Mouse (Mus musculus): ENCODE measurements around the gene Traf4. TPM values are rescaled to one million over a fixed set of nuclear protein-coding genes. Genes with fewer than 3 reads are reported as not detected.

Gene Traf4
- polyA plus RNA-seq (2012; fragmentation: generic; extraction: Trizol), result 99.8 TPM
- long read RNA-seq, experiment 1, transcript Traf4-201 (7 exons, 2,078 nt), result major isoform, 80 of 104 reads
- long read RNA-seq, experiment 1, partial matches to known transcripts, result 3 of 104 reads
- long read RNA-seq, experiment 1, other reads (novel, unspliced or antisense), result 21 of 104 reads
- long read RNA-seq, experiment 2, transcript Traf4-201 (7 exons, 2,078 nt), result major isoform, 431 of 471 reads
- long read RNA-seq, experiment 2, partial matches to known transcripts, result 2 of 471 reads
- long read RNA-seq, experiment 2, other reads (novel, unspliced or antisense), result 38 of 471 reads

DNA sequence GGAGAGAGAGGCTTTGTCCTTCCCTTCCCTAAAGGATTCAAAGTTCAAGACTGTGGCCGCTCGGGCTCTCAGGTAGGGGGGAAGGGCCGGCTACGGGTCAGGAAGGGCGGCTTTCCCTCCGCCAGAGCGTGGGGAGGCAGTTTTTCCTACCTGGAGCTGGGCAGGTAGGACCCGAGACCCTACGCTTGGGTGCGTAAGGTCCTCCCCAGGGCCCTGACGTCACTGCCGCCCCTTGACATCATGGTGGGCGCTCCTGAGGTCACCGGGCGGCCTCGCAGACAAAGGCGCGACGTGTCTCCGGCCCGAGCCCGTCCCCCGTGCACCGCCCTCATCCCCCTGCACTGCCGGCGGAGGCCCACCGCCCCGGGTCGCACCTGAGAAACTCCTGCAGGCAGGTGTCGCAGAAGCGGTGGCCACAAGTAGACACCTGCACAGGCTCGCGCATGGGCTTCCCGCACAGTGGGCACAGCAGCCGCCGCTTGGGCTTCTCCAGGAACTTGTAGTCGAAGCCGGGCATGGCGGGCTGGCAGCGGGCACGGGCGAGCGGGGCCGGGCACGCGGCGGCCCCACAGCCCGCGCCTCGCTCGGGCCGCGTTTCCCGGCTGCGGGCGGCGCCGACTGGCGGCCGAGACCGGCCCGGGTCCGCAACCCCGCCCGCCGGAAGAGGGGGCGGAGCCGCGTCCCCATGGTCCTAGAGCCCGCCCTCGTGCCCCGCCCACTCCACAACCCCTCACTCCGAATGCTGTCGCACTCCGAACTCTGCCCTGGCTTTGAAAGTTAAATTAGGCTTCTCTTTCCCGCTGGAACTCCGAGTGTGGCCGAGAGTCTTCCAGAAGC is at the start of gene Traf4:
Gene Traf4 (minus strand): TSS at position 666 of the 837 bp plus-strand sequence.
- peak within 1 kb of the TSS; percentile 94 for H3ac ChIP-seq (ENCODE audit: control insufficient read depth, insufficient read length, low read depth)
- H3K36me3 ChIP-seq (ENCODE audit: control insufficient read depth, insufficient read depth), result peaks cover 31% of the 10 kb centered on the region

DNA sequence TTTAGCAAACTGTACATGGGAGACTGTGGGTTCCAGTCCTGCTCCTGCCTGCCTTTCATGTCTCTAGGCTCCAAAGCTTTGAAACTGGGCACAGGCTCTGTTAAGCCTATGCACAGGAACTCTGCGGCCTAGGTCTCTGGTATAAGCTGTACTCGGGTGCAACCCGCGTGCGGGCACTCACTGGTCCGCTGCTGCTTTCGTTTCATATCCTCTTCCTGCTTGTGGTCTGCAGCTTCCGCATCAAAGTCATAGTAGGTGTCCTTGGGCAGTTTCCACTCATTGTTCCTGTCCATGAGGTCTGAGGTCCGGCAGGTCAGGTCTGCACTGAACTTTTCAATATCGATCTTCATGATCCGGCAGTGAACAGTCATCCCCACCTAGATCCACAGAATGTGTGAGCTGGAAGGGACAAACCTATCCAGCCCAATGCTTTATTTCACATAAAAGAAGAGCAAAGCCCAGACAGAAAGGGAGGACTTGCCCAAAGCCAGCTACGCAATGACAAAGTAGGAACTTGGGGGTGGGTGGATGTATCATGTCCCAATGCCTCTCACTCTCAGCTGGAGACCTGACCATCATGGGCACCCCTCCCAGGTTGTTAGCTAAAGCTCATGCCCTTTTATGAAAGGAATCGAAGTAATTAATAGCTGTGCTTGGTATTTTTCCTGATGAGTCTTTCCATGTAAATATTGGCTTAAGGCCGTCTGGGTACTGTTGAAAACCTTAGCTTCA is 47.9 kb upstream of the Traf4 start:
- no peak overlapping the region for H3K4me3 ChIP-seq (ENCODE audit: insufficient read depth, poor library complexity, severe bottlenecking)
- H3K36me3 ChIP-seq (ENCODE audit: control insufficient read depth, insufficient read depth), result peaks cover 95% of the 10 kb centered on the region
- no peak for TF ChIP-seq MYOG (IDR thresholded peaks at IDR 0.05; ENCODE audit: control insufficient read depth, extremely low read depth, insufficient read length)
- TF ChIP-seq MYOD1 (IDR thresholded peaks at IDR 0.05; ENCODE audit: control insufficient read depth, insufficient read length, low read depth), result no peak
- TF ChIP-seq CEBPB (IDR thresholded peaks at IDR 0.05; ENCODE audit: low read depth), result no peak
- TF ChIP-seq MAX (IDR thresholded peaks at IDR 0.05), result no peak
- no peak for TF ChIP-seq CTCF (IDR thresholded peaks at IDR 0.05; ENCODE audit: control insufficient read depth, insufficient read depth, insufficient read length)
- TF ChIP-seq USF1 (IDR thresholded peaks at IDR 0.05; ENCODE audit: low read depth), result no peak
- no peak for TF ChIP-seq FOSL1 (IDR thresholded peaks at IDR 0.05; ENCODE audit: insufficient read depth, low read length, poor library complexity, severe bottlenecking)
- H3K79me2 ChIP-seq (ENCODE audit: control insufficient read depth, insufficient read depth), result no peaks in the 10 kb centered on the region
- no peak overlapping the region for H3ac ChIP-seq (ENCODE audit: control insufficient read depth, insufficient read length, low read depth)
- H3K27me3 ChIP-seq (ENCODE audit: control insufficient read depth, insufficient read depth, insufficient read length), result no peaks in the 10 kb centered on the region
- no peaks in the 10 kb centered on the region for H3K79me3 ChIP-seq (ENCODE audit: low read depth)

More for the DNA sequence above, at the start of gene Traf4:
- peaks cover 47% of the 10 kb centered on the region for H3K79me2 ChIP-seq (ENCODE audit: control insufficient read depth, insufficient read depth)
- H3K27me3 ChIP-seq (ENCODE audit: control insufficient read depth, insufficient read depth, insufficient read length), result no peaks in the 10 kb centered on the region
- peak within 1 kb of the TSS; percentile 94 for H3K4me3 ChIP-seq (ENCODE audit: insufficient read depth, poor library complexity, severe bottlenecking)
- peak; percentile 10 for TF ChIP-seq MAX (IDR thresholded peaks at IDR 0.05)
- no peak for TF ChIP-seq MYOD1 (IDR thresholded peaks at IDR 0.05; ENCODE audit: control insufficient read depth, insufficient read length, low read depth)
- TF ChIP-seq FOSL1 (IDR thresholded peaks at IDR 0.05; ENCODE audit: insufficient read depth, low read length, poor library complexity, severe bottlenecking), result no peak
- no peak for TF ChIP-seq MYOG (IDR thresholded peaks at IDR 0.05; ENCODE audit: control insufficient read depth, extremely low read depth, insufficient read length)
- peak; percentile 39 for TF ChIP-seq CTCF (IDR thresholded peaks at IDR 0.05; ENCODE audit: control insufficient read depth, insufficient read depth, insufficient read length)
- peaks cover 38% of the 10 kb centered on the region for H3K79me3 ChIP-seq (ENCODE audit: low read depth)

DNA sequence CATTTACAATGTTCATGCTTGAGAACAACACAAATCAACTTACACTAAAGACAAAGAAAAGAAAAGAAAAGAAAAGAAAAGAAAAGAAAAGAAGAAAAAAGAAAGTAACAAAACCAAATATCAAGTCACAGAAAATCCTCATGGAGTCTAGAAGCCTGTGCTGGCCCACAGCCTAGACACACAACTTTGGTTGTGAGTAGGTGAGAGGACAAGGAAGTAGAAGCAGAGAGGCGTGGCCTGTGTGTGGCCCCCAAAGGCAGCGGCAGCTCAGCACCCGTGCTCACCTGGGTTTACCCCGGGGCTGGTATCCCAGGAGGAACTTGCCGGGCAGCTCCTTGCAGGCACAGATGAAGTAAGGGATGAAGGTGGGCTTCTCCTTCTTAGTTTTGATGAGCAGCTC is 46.1 kb upstream of the Traf4 start:
- H3K27me3 ChIP-seq (ENCODE audit: control insufficient read depth, insufficient read depth, insufficient read length), result no peaks in the 10 kb centered on the region
- no peak for TF ChIP-seq MAX (IDR thresholded peaks at IDR 0.05)
- TF ChIP-seq FOSL1 (IDR thresholded peaks at IDR 0.05; ENCODE audit: insufficient read depth, low read length, poor library complexity, severe bottlenecking), result no peak
- no peak for TF ChIP-seq CTCF (IDR thresholded peaks at IDR 0.05; ENCODE audit: control insufficient read depth, insufficient read depth, insufficient read length)
- no peak for TF ChIP-seq USF1 (IDR thresholded peaks at IDR 0.05; ENCODE audit: low read depth)
- TF ChIP-seq CEBPB (IDR thresholded peaks at IDR 0.05; ENCODE audit: low read depth), result no peak
- TF ChIP-seq MYOD1 (IDR thresholded peaks at IDR 0.05; ENCODE audit: control insufficient read depth, insufficient read length, low read depth), result no peak
- no peak for TF ChIP-seq MYOG (IDR thresholded peaks at IDR 0.05; ENCODE audit: control insufficient read depth, extremely low read depth, insufficient read length)

DNA sequence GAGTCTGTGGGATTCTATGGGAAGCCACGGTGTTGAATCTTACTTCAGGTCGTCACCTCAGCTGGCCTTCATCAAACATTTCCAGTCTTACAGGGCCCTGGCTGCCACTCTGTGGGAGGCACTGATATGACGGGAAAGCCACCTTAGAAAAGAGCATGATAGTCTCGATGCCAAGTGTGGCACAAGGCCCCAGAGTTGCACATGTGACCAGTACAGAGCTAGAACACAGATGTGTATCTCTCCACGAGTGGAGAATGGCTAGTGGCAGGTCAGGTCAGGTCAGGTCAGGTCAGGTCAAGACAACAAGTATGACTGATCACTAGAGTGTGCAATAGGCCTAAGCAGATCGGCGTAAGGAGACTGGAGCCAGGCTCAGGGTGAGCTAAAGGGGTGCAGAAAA is 45.2 kb upstream of the Traf4 start:
- no peak overlapping the region for H3K4me3 ChIP-seq (ENCODE audit: insufficient read depth, poor library complexity, severe bottlenecking)
- H3ac ChIP-seq (ENCODE audit: control insufficient read depth, insufficient read length, low read depth), result no peak overlapping the region
- H3K36me3 ChIP-seq (ENCODE audit: control insufficient read depth, insufficient read depth), result peaks cover 95% of the 10 kb centered on the region
- H3K79me2 ChIP-seq (ENCODE audit: control insufficient read depth, insufficient read depth), result no peaks in the 10 kb centered on the region
- H3K27me3 ChIP-seq (ENCODE audit: control insufficient read depth, insufficient read depth, insufficient read length), result no peaks in the 10 kb centered on the region
- no peaks in the 10 kb centered on the region for H3K79me3 ChIP-seq (ENCODE audit: low read depth)
- TF ChIP-seq MYOD1 (IDR thresholded peaks at IDR 0.05; ENCODE audit: control insufficient read depth, insufficient read length, low read depth), result no peak
- no peak for TF ChIP-seq MYOG (IDR thresholded peaks at IDR 0.05; ENCODE audit: control insufficient read depth, extremely low read depth, insufficient read length)
- TF ChIP-seq CEBPB (IDR thresholded peaks at IDR 0.05; ENCODE audit: low read depth), result no peak
- no peak for TF ChIP-seq MAX (IDR thresholded peaks at IDR 0.05)
- TF ChIP-seq USF1 (IDR thresholded peaks at IDR 0.05; ENCODE audit: low read depth), result no peak
- no peak for TF ChIP-seq FOSL1 (IDR thresholded peaks at IDR 0.05; ENCODE audit: insufficient read depth, low read length, poor library complexity, severe bottlenecking)
- no peak for TF ChIP-seq CTCF (IDR thresholded peaks at IDR 0.05; ENCODE audit: control insufficient read depth, insufficient read depth, insufficient read length)

More for the DNA sequence above, 46.1 kb upstream of the Traf4 start:
- Histone ChIP-seq H3K79me2 (ENCODE audit: control insufficient read depth, insufficient read depth) (no peaks in the 10 kb centered on the region), H3K36me3 (ENCODE audit: control insufficient read depth, insufficient read depth) (peaks cover 95% of the 10 kb centered on the region), H3ac (ENCODE audit: control insufficient read depth, insufficient read length, low read depth) (no peak overlapping the region), H3K4me3 (ENCODE audit: insufficient read depth, poor library complexity, severe bottlenecking) (no peak overlapping the region), H3K79me3 (ENCODE audit: low read depth) (no peaks in the 10 kb centered on the region)

DNA sequence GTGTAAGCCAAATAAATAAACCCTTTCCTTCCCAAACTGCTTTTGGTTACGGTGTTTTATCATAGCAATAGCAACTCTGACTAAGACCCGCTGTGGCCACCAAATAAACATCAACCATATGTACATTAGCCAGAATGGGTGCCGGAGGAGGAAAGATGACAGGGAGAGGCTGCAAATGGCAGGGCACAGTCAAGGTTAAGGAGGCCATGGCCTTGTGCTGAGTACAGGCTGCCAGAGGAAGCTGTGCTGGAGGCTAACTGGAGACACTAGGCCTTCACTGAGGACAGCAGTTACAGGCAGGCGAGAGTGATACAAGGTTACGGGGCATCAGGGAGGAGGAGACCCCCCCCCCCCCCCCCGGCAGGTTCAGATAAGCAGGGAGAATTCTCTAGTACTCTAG is 44.5 kb upstream of the Traf4 start:
- no peaks in the 10 kb centered on the region for H3K27me3 ChIP-seq (ENCODE audit: control insufficient read depth, insufficient read depth, insufficient read length)

More for the DNA sequence above, 44.5 kb upstream of the Traf4 start:
- H3ac ChIP-seq (ENCODE audit: control insufficient read depth, insufficient read length, low read depth), result no peak overlapping the region
- no peak overlapping the region for H3K4me3 ChIP-seq (ENCODE audit: insufficient read depth, poor library complexity, severe bottlenecking)
- TF ChIP-seq USF1 (IDR thresholded peaks at IDR 0.05; ENCODE audit: low read depth) (no peak), CTCF (IDR thresholded peaks at IDR 0.05; ENCODE audit: control insufficient read depth, insufficient read depth, insufficient read length) (no peak), CEBPB (IDR thresholded peaks at IDR 0.05; ENCODE audit: low read depth) (no peak), MYOG (IDR thresholded peaks at IDR 0.05; ENCODE audit: control insufficient read depth, extremely low read depth, insufficient read length) (no peak), MYOD1 (IDR thresholded peaks at IDR 0.05; ENCODE audit: control insufficient read depth, insufficient read length, low read depth) (no peak), FOSL1 (IDR thresholded peaks at IDR 0.05; ENCODE audit: insufficient read depth, low read length, poor library complexity, severe bottlenecking) (no peak), MAX (IDR thresholded peaks at IDR 0.05) (no peak)
- peaks cover 92% of the 10 kb centered on the region for H3K36me3 ChIP-seq (ENCODE audit: control insufficient read depth, insufficient read depth)
- no peaks in the 10 kb centered on the region for H3K79me2 ChIP-seq (ENCODE audit: control insufficient read depth, insufficient read depth)
- H3K79me3 ChIP-seq (ENCODE audit: low read depth), result no peaks in the 10 kb centered on the region
